Mouse (Mus musculus) CH12.LX (cell line): ENCODE measurements around the gene Galnt9.

Experiments used
- BHLHE40 ChIP-seq: IDR thresholded peaks from 2 replicates; pipeline ENCODE4 v1.6.1; 2011; ENCODE audit warnings: mild to moderate bottlenecking, low read depth, low read length, improper control_type of control experiment
- CTCF ChIP-seq, 2 experiments: IDR thresholded peaks in 1 of 2; conservative IDR thresholded peaks in 1 of 2; 2 replicates each; pipeline ENCODE4 v1.5.1; 2011 to 2012; ENCODE audit warnings: low read depth in 2 of 2, low read length in 2 of 2, improper control_type of control experiment in 1 of 2, inconsistent platforms in 1 of 2, mild to moderate bottlenecking in 1 of 2, moderate library complexity in 1 of 2
- ELF1 ChIP-seq: IDR thresholded peaks from 2 replicates; pipeline ENCODE4 v1.6.1; 2014; ENCODE audit warnings: low read depth, mild to moderate bottlenecking, inconsistent platforms, low read length, improper control_type of control experiment
- EP300 ChIP-seq: IDR thresholded peaks from 2 replicates; pipeline ENCODE4 v1.6.1; 2011; ENCODE audit warnings: low read length, improper control_type of control experiment
- JUN ChIP-seq: IDR thresholded peaks from 2 replicates; pipeline ENCODE4 v1.6.1; 2011; ENCODE audit warnings: low read depth, mild to moderate bottlenecking, low read length, improper control_type of control experiment, moderate library complexity; ENCODE audit not compliant: insufficient read depth
- KAT2A ChIP-seq: IDR thresholded peaks from 2 replicates; pipeline ENCODE4 v1.6.1; 2012; ENCODE audit warnings: low read length, improper control_type of control experiment, inconsistent platforms; ENCODE audit not compliant: insufficient replicate concordance
- MAX ChIP-seq: IDR thresholded peaks from 2 replicates; pipeline ENCODE4 v1.6.1; 2011; ENCODE audit warnings: low read length, improper control_type of control experiment
- MAZ ChIP-seq: IDR thresholded peaks from 2 replicates; pipeline ENCODE4 v1.6.1; 2012; ENCODE audit warnings: low read depth, mild to moderate bottlenecking, inconsistent platforms, low read length, improper control_type of control experiment, moderate library complexity
- MYC ChIP-seq: IDR thresholded peaks from 2 replicates; pipeline ENCODE4 v1.6.1; 2011; ENCODE audit warnings: low read depth, mild to moderate bottlenecking, improper control_type of control experiment, low read length
- POLR2A ChIP-seq: IDR thresholded peaks from 2 replicates; pipeline ENCODE4 v1.6.1; 2011; ENCODE audit warnings: low read depth, mild to moderate bottlenecking, improper control_type of control experiment, low read length
- UBTF ChIP-seq: IDR thresholded peaks from 2 replicates; pipeline ENCODE4 v1.6.1; 2012; ENCODE audit warnings: low read depth, mild to moderate bottlenecking, inconsistent platforms, low read length, improper control_type of control experiment, moderate library complexity
- USF1 ChIP-seq: IDR thresholded peaks from 2 replicates; pipeline ENCODE4 v1.6.1; 2014; ENCODE audit warnings: low read depth, mild to moderate bottlenecking, inconsistent platforms, low read length, improper control_type of control experiment
- USF2 ChIP-seq: conservative IDR thresholded peaks from 2 replicates; pipeline ENCODE4 v1.6.1; 2011; ENCODE audit warnings: low read depth, low read length, improper control_type of control experiment

DNA sequence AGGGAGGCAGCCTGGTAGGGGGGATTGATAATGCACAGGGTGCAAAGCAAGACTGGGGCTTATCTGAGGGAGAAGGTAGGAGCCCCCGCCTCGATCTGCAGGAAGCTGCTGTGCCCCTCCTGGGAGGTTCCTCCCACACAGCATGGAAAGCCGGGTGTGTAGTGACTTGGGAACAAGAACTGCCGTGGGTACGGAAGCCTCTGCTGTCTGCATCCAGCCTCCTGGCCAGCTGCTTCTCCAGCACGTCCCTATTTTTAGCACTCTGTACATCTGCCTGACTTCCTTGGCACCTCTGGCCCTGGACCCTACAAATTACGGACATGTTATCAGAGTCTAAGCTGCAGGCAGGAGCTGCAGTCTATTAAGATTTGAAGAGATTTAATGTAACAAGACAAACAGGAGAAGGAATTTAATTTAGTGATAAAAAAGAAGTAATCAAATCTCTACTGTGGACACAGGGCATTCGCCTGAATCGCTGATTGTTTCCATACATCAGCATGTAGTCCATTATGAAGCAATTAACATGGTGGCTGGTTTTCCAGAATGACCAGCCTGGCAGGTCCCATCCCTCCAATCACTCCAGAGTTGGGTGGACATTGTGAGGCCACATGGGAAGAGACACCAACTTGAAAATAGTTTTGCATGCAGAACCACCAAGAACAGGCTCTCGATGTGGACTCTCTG, 38.4 kb upstream of the Galnt9 start:
- TF ChIP-seq CTCF (conservative IDR thresholded peaks at IDR 0.05 in 1 of 2, IDR thresholded peaks at IDR 0.05 in 1 of 2; ENCODE audit: low read depth in 2 of 2, low read length in 2 of 2): no peak
- TF ChIP-seq POLR2A: no peak
- TF ChIP-seq EP300: no peak
- no peak for TF ChIP-seq JUN
- TF ChIP-seq KAT2A: no peak
- no peak for TF ChIP-seq BHLHE40
- no peak for TF ChIP-seq MYC
- no peak for TF ChIP-seq USF1
- TF ChIP-seq ELF1: no peak
- TF ChIP-seq UBTF: no peak
- no peak for TF ChIP-seq MAX
- no peak for TF ChIP-seq MAZ
- no peak for TF ChIP-seq USF2
